Mouse (Mus musculus): ENCODE results near the gene Plvap. TPM values are rescaled to one million over a fixed set of nuclear protein-coding genes. Genes with fewer than 3 reads are reported as not detected.
A peak's percentile ranks its signal among the peaks of the same experiment; 100 is the strongest.

The Plvap gene
- polyA plus RNA-seq, 1 experiment from 2014 or later: 35.3 TPM

GRCm38 (mm10) chr8:71475702-71476075 is 35.9 kb downstream of the Plvap start:
- H3K4me1 ChIP-seq (replicated peaks; ENCODE audit: control insufficient read depth, insufficient read depth, low read length): peaks cover 6% of the 10 kb centered on the region; the same call in 1 of the 2 replicates
- peak; percentile 27 for DNase-seq (ENCODE audit: low spot score)
- peaks cover 4% of the 10 kb centered on the region; the same call in 1 of the 2 replicates for H3K36me3 ChIP-seq (ENCODE audit: control insufficient read depth, insufficient read depth, low read length)
- no peaks in the 10 kb centered on the region for H3K27me3 ChIP-seq (ENCODE audit: control insufficient read depth, insufficient read depth, low read length)
- 31% methylated on average over 4 of the region's 4 CpGs for WGBS
- H3K9ac ChIP-seq (ENCODE audit: low read depth, low read length): no peak overlapping the region; the same call in 1 of the 2 replicates
- H3K9me3 ChIP-seq (ENCODE audit: control insufficient read depth, low read length): no peaks in the 10 kb centered on the region
- H3K4me3 ChIP-seq (ENCODE audit: low read depth, low read length): peak overlapping the region; percentile 54
- H3K4me2 ChIP-seq (replicated peaks; ENCODE audit: low read depth, low read length): peak overlapping the region; percentile 95
- H3K27ac ChIP-seq (ENCODE audit: low read depth, low read length): peak overlapping the region; percentile 12; the same call in 1 of the 2 replicates
- ATAC-seq (ENCODE audit: low FRiP score): no peak

GRCm38 (mm10) chr8:71474785-71475701 is 36.5 kb downstream of the Plvap start:
- Histone ChIP-seq H3K36me3 (ENCODE audit: control insufficient read depth, insufficient read depth, low read length) (peaks cover 4% of the 10 kb centered on the region; the same call in 1 of the 2 replicates), H3K27me3 (ENCODE audit: control insufficient read depth, insufficient read depth, low read length) (no peaks in the 10 kb centered on the region), H3K4me1 (replicated peaks; ENCODE audit: control insufficient read depth, insufficient read depth, low read length) (peaks cover 8% of the 10 kb centered on the region), H3K9ac (ENCODE audit: low read depth, low read length) (no peak overlapping the region; the same call in 1 of the 2 replicates), H3K9me3 (ENCODE audit: control insufficient read depth, low read length) (no peaks in the 10 kb centered on the region), H3K27ac (ENCODE audit: low read depth, low read length) (peak overlapping the region; percentile 12; the same call in 1 of the 2 replicates), H3K4me2 (replicated peaks; ENCODE audit: low read depth, low read length) (no peak overlapping the region), H3K4me3 (ENCODE audit: low read depth, low read length) (no peak overlapping the region)
- no peak for DNase-seq (ENCODE audit: low spot score)
- 91% methylated on average over 25 of the region's 25 CpGs for WGBS
- peak; percentile 4; the same call in 1 of the 2 replicates for ATAC-seq (ENCODE audit: low FRiP score)

- H3K27me3 ChIP-seq (ENCODE audit: control insufficient read depth, insufficient read depth, low read length): no peaks in the 10 kb centered on the region
- no peak overlapping the region for H3K4me2 ChIP-seq (replicated peaks; ENCODE audit: low read depth, low read length)
- H3K4me3 ChIP-seq (ENCODE audit: low read depth, low read length): no peak overlapping the region
- ATAC-seq (ENCODE audit: low FRiP score) (no peak), DNase-seq (ENCODE audit: low spot score) (no peak)
- WGBS: 95% methylated on average over 18 of the region's 18 CpGs
- H3K9ac ChIP-seq (ENCODE audit: low read depth, low read length): no peak overlapping the region
- H3K27ac ChIP-seq (ENCODE audit: low read depth, low read length): no peak overlapping the region
- no peaks in the 10 kb centered on the region for H3K9me3 ChIP-seq (ENCODE audit: control insufficient read depth, low read length)
- peaks cover 11% of the 10 kb centered on the region for H3K4me1 ChIP-seq (replicated peaks; ENCODE audit: control insufficient read depth, insufficient read depth, low read length)
- H3K36me3 ChIP-seq (ENCODE audit: control insufficient read depth, insufficient read depth, low read length): peaks cover 4% of the 10 kb centered on the region; the same call in 1 of the 2 replicates
Observed at GRCm38 (mm10) chr8:71474344-71474743, 37.2 kb downstream of the Plvap start.

GRCm38 (mm10) chr8:71472601-71473386 is 38.8 kb downstream of the Plvap start:
- ATAC-seq (ENCODE audit: low FRiP score): no peak
- Histone ChIP-seq H3K4me1 (replicated peaks; ENCODE audit: control insufficient read depth, insufficient read depth, low read length) (peaks cover 11% of the 10 kb centered on the region), H3K27me3 (ENCODE audit: control insufficient read depth, insufficient read depth, low read length) (no peaks in the 10 kb centered on the region), H3K9ac (ENCODE audit: low read depth, low read length) (no peak overlapping the region), H3K27ac (ENCODE audit: low read depth, low read length) (no peak overlapping the region), H3K36me3 (ENCODE audit: control insufficient read depth, insufficient read depth, low read length) (peaks cover 4% of the 10 kb centered on the region; the same call in 1 of the 2 replicates), H3K9me3 (ENCODE audit: control insufficient read depth, low read length) (no peaks in the 10 kb centered on the region), H3K4me3 (ENCODE audit: low read depth, low read length) (no peak overlapping the region), H3K4me2 (replicated peaks; ENCODE audit: low read depth, low read length) (no peak overlapping the region)
- no peak for DNase-seq (ENCODE audit: low spot score)
- WGBS: 84% methylated on average over 8 of the region's 8 CpGs

GRCm38 (mm10) chr8:71471861-71472260 is 39.7 kb downstream of the Plvap start:
- peaks cover 4% of the 10 kb centered on the region; the same call in 1 of the 2 replicates for H3K36me3 ChIP-seq (ENCODE audit: control insufficient read depth, insufficient read depth, low read length)
- no peak overlapping the region for H3K4me3 ChIP-seq (ENCODE audit: low read depth, low read length)
- ATAC-seq (ENCODE audit: low FRiP score) (no peak), DNase-seq (ENCODE audit: low spot score) (no peak)
- no peak overlapping the region for H3K4me2 ChIP-seq (replicated peaks; ENCODE audit: low read depth, low read length)
- 96% methylated on average over 17 of the region's 17 CpGs for WGBS
- no peak overlapping the region for H3K9ac ChIP-seq (ENCODE audit: low read depth, low read length)
- peaks cover 11% of the 10 kb centered on the region for H3K4me1 ChIP-seq (replicated peaks; ENCODE audit: control insufficient read depth, insufficient read depth, low read length)
- no peaks in the 10 kb centered on the region for H3K27me3 ChIP-seq (ENCODE audit: control insufficient read depth, insufficient read depth, low read length)
- no peaks in the 10 kb centered on the region for H3K9me3 ChIP-seq (ENCODE audit: control insufficient read depth, low read length)
- no peak overlapping the region for H3K27ac ChIP-seq (ENCODE audit: low read depth, low read length)

- H3K4me2 ChIP-seq (replicated peaks; ENCODE audit: low read depth, low read length): no peak overlapping the region
- peaks cover 9% of the 10 kb centered on the region; the same call in 1 of the 2 replicates for H3K4me1 ChIP-seq (replicated peaks; ENCODE audit: control insufficient read depth, insufficient read depth, low read length)
- H3K27ac ChIP-seq (ENCODE audit: low read depth, low read length): no peak overlapping the region
- DNase-seq (ENCODE audit: low spot score) (no peak), ATAC-seq (ENCODE audit: low FRiP score) (no peak)
- peaks cover 4% of the 10 kb centered on the region; the same call in 1 of the 2 replicates for H3K36me3 ChIP-seq (ENCODE audit: control insufficient read depth, insufficient read depth, low read length)
- H3K9me3 ChIP-seq (ENCODE audit: control insufficient read depth, low read length): no peaks in the 10 kb centered on the region
- no peak overlapping the region for H3K9ac ChIP-seq (ENCODE audit: low read depth, low read length)
- 84% methylated on average over 5 of the region's 5 CpGs for WGBS
- H3K27me3 ChIP-seq (ENCODE audit: control insufficient read depth, insufficient read depth, low read length): no peaks in the 10 kb centered on the region
- H3K4me3 ChIP-seq (ENCODE audit: low read depth, low read length): no peak overlapping the region
Observed at GRCm38 (mm10) chr8:71470913-71471255, 40.7 kb downstream of the Plvap start.

GRCm38 (mm10) chr8:71470146-71470912 is 41.2 kb downstream of the Plvap start:
- 82% methylated on average over 3 of the region's 3 CpGs for WGBS
- Histone ChIP-seq H3K27ac (ENCODE audit: low read depth, low read length) (no peak overlapping the region), H3K9me3 (ENCODE audit: control insufficient read depth, low read length) (no peaks in the 10 kb centered on the region), H3K4me3 (ENCODE audit: low read depth, low read length) (peak overlapping the region; percentile 84), H3K36me3 (ENCODE audit: control insufficient read depth, insufficient read depth, low read length) (peaks cover 4% of the 10 kb centered on the region; the same call in 1 of the 2 replicates), H3K4me1 (replicated peaks; ENCODE audit: control insufficient read depth, insufficient read depth, low read length) (peaks cover 6% of the 10 kb centered on the region; the same call in 1 of the 2 replicates), H3K27me3 (ENCODE audit: control insufficient read depth, insufficient read depth, low read length) (no peaks in the 10 kb centered on the region), H3K9ac (ENCODE audit: low read depth, low read length) (peak overlapping the region; percentile 75; the same call in 1 of the 2 replicates), H3K4me2 (replicated peaks; ENCODE audit: low read depth, low read length) (peak overlapping the region; percentile 63)
- no peak for DNase-seq (ENCODE audit: low spot score)
- ATAC-seq (ENCODE audit: low FRiP score): no peak

- Histone ChIP-seq H3K9ac (ENCODE audit: low read depth, low read length) (peak overlapping the region; percentile 75), H3K9me3 (ENCODE audit: control insufficient read depth, low read length) (no peaks in the 10 kb centered on the region), H3K4me1 (replicated peaks; ENCODE audit: control insufficient read depth, insufficient read depth, low read length) (peaks cover 6% of the 10 kb centered on the region; the same call in 1 of the 2 replicates), H3K27me3 (ENCODE audit: control insufficient read depth, insufficient read depth, low read length) (no peaks in the 10 kb centered on the region), H3K4me3 (ENCODE audit: low read depth, low read length) (peak overlapping the region; percentile 84), H3K36me3 (ENCODE audit: control insufficient read depth, insufficient read depth, low read length) (peaks cover 4% of the 10 kb centered on the region; the same call in 1 of the 2 replicates), H3K27ac (ENCODE audit: low read depth, low read length) (peak overlapping the region; percentile 71), H3K4me2 (replicated peaks; ENCODE audit: low read depth, low read length) (peak overlapping the region; percentile 63)
- 2% methylated on average over 24 of the region's 24 CpGs for WGBS
- DNase-seq (ENCODE audit: low spot score) (peak; percentile 77), ATAC-seq (ENCODE audit: low FRiP score) (peak; percentile 35)
Observed at GRCm38 (mm10) chr8:71469411-71469810, 42.1 kb downstream of the Plvap start.
